ENCODE assay signal across 18 mouse cellular contexts in genomic region chr14:27778503-27778902, GRCm38 (mm10).
DNase-seq lines count a peak whose midpoint lies in the region; ATAC-seq and TF ChIP-seq lines count a peak whose summit lies in the region.
"Had no signal": no experiment of that assay in that cellular context is flagged by ENCODE, and none has a peak within 500 bp of the region (broad histone marks: within the 10 kb centered on the region; RNA-seq: fewer than 3 reads in every experiment).

No protein-coding gene starts in this region.

- ATAC-seq in hindbrain, postnatal 0 days, result peak; percentile 72
- no peak for ATAC-seq in hindbrain, embryonic 11.5 days (ENCODE audit: low FRiP score)
- ATAC-seq in kidney, embryonic 14.5 days (ENCODE audit: low FRiP score, low TSS enrichment), result no peak
- ATAC-seq: CD4-positive, CD25-positive, alpha-beta regulatory T cell, adult 4 months; lung, postnatal 0 days had no signal

- H3K4me1 ChIP-seq in hindbrain, postnatal 0 days (ENCODE audit: insufficient read depth, low read length), result no peaks in the 10 kb centered on the region
- H3K4me1 ChIP-seq in hindbrain, embryonic 11.5 days (replicated peaks; ENCODE audit: control insufficient read depth, insufficient read depth, low read length), result no peaks in the 10 kb centered on the region
- peaks cover 4% of the 10 kb centered on the region; the same call in 1 of the 2 replicates for H3K4me1 ChIP-seq in cerebellum, adult 2 months (ENCODE audit: control insufficient read depth, insufficient read depth, low read length)
- peaks cover 9% of the 10 kb centered on the region for H3K4me1 ChIP-seq in cortical plate, adult 2 months (ENCODE audit: control insufficient read depth, insufficient read depth, low read length)
- H3K4me1 ChIP-seq in kidney, adult 2 months (ENCODE audit: control insufficient read depth, insufficient read depth, low read length), result no peaks in the 10 kb centered on the region
- no peaks in the 10 kb centered on the region for H3K4me1 ChIP-seq in kidney, embryonic 14.5 days (ENCODE audit: control insufficient read depth, insufficient read depth, low read length)
- H3K4me1 ChIP-seq: embryonic facial prominence, embryonic 12.5 days; heart, embryonic 12.5 days; liver, embryonic 15.5 days; neural tube, embryonic 12.5 days had no signal

- H3K4me2 ChIP-seq in hindbrain, postnatal 0 days (ENCODE audit: low read depth, low read length), result no peak overlapping the region
- H3K4me2 ChIP-seq in hindbrain, embryonic 11.5 days (replicated peaks; ENCODE audit: low read depth, low read length), result no peak overlapping the region
- H3K4me2 ChIP-seq in kidney, embryonic 14.5 days (replicated peaks; ENCODE audit: low read depth, low read length), result no peak overlapping the region
- H3K4me2 ChIP-seq: embryonic facial prominence, embryonic 12.5 days; heart, embryonic 12.5 days; limb, embryonic 12.5 days; liver, embryonic 15.5 days; neural tube, embryonic 12.5 days had no signal

- H3K36me3 ChIP-seq in hindbrain, postnatal 0 days (ENCODE audit: insufficient read depth, low read length), result no peaks in the 10 kb centered on the region
- H3K36me3 ChIP-seq in hindbrain, embryonic 11.5 days (ENCODE audit: control insufficient read depth, insufficient read depth, low read length), result no peaks in the 10 kb centered on the region
- H3K36me3 ChIP-seq in kidney, adult 2 months (ENCODE audit: control insufficient read depth, insufficient read depth, low read length), result no peaks in the 10 kb centered on the region
- no peaks in the 10 kb centered on the region for H3K36me3 ChIP-seq in kidney, embryonic 14.5 days (ENCODE audit: control insufficient read depth, insufficient read depth, low read length)
- H3K36me3 ChIP-seq: embryonic facial prominence, embryonic 12.5 days; G1E; heart, embryonic 12.5 days; limb, embryonic 12.5 days; liver, embryonic 15.5 days; neural tube, embryonic 12.5 days had no signal

- no peak for TF ChIP-seq CTCF in hindbrain, postnatal 0 days (IDR thresholded peaks at IDR 0.05; ENCODE audit: low read depth)
- TF ChIP-seq CTCF in cerebellum, adult 2 months (IDR thresholded peaks at IDR 0.05; ENCODE audit: borderline replicate concordance, insufficient read depth, low read depth, low read length), result no peak
- no peak for TF ChIP-seq CTCF in cortical plate, adult 2 months (IDR thresholded peaks at IDR 0.05; ENCODE audit: extremely low read depth, insufficient read depth, low read length)
- no peak for TF ChIP-seq CTCF in kidney, adult 2 months (conservative IDR thresholded peaks at IDR 0.05; ENCODE audit: insufficient read depth, insufficient read length, low read depth, low read length)

- H3K27ac ChIP-seq in hindbrain, postnatal 0 days, result no peak overlapping the region
- no peak overlapping the region for H3K27ac ChIP-seq in hindbrain, embryonic 11.5 days (ENCODE audit: low read depth, low read length)
- H3K27ac ChIP-seq in cerebellum, adult 2 months (ENCODE audit: insufficient read depth, low read length), result no peak overlapping the region
- peak overlapping the region; percentile 54; the same call in 1 of the 2 replicates for H3K27ac ChIP-seq in cortical plate, adult 2 months (ENCODE audit: insufficient read depth, low read length)
- H3K27ac ChIP-seq in kidney, adult 2 months (ENCODE audit: insufficient read depth, low read depth, low read length), result no peak overlapping the region
- no peak overlapping the region for H3K27ac ChIP-seq in kidney, embryonic 14.5 days (ENCODE audit: low read depth, low read length)
- H3K27ac ChIP-seq: embryonic facial prominence, embryonic 12.5 days; limb, embryonic 12.5 days; liver, embryonic 15.5 days; neural tube, embryonic 12.5 days had no signal

- TF ChIP-seq POLR2A in cerebellum, adult 2 months (IDR thresholded peaks at IDR 0.05; ENCODE audit: borderline replicate concordance, insufficient read depth, low read length), result no peak
- TF ChIP-seq POLR2A in cortical plate, adult 2 months (IDR thresholded peaks at IDR 0.05; ENCODE audit: extremely low read depth, insufficient read depth, low read length), result no peak
- TF ChIP-seq POLR2A in kidney, adult 2 months (IDR thresholded peaks at IDR 0.05; ENCODE audit: low read depth, low read length), result no peak

- 58% methylated on average over 8 of the region's 8 CpGs for WGBS in hindbrain, postnatal 0 days
- WGBS in hindbrain, embryonic 11.5 days, result 75% methylated on average over 8 of the region's 8 CpGs
- WGBS in cerebellum, adult 2 months, result 22% methylated on average over 8 of the region's 8 CpGs
- WGBS in kidney, adult 2 months, result 82% methylated on average over 8 of the region's 8 CpGs
- 79% methylated on average over 8 of the region's 8 CpGs for WGBS in kidney, embryonic 14.5 days

- H3K9me3 ChIP-seq in hindbrain, postnatal 0 days (ENCODE audit: low read length), result no peaks in the 10 kb centered on the region
- no peaks in the 10 kb centered on the region for H3K9me3 ChIP-seq in hindbrain, embryonic 11.5 days (ENCODE audit: control insufficient read depth, low read length)
- no peaks in the 10 kb centered on the region for H3K9me3 ChIP-seq in kidney, embryonic 14.5 days (ENCODE audit: control insufficient read depth, low read length)
- H3K9me3 ChIP-seq: embryonic facial prominence, embryonic 12.5 days; heart, embryonic 12.5 days; limb, embryonic 12.5 days; liver, embryonic 15.5 days; neural tube, embryonic 12.5 days had no signal

- H3K9ac ChIP-seq in hindbrain, postnatal 0 days (replicated peaks; ENCODE audit: low read length), result no peak overlapping the region
- H3K9ac ChIP-seq in hindbrain, embryonic 11.5 days (ENCODE audit: low read depth, low read length), result no peak overlapping the region
- H3K9ac ChIP-seq in kidney, embryonic 14.5 days (ENCODE audit: low read depth, low read length), result no peak overlapping the region
- H3K9ac ChIP-seq: embryonic facial prominence, embryonic 12.5 days; heart, embryonic 12.5 days; limb, embryonic 12.5 days; liver, embryonic 15.5 days; neural tube, embryonic 12.5 days had no signal

- peak; percentile 45 for DNase-seq in hindbrain, postnatal 0 days (ENCODE audit: low spot score)
- no peak for DNase-seq in hindbrain, embryonic 11.5 days (ENCODE audit: low spot score)
- DNase-seq in cerebellum, adult 11 months, result peak; percentile 38
- DNase-seq in cerebellum, adult 2 months, result peak; percentile 43 to 77
- no peak for DNase-seq in kidney, adult 2 months
- DNase-seq: kidney, adult 9 months; layer of hippocampus, postnatal 36 days; spleen, adult 18-20 months had no signal

- no peak overlapping the region for H3K4me3 ChIP-seq in hindbrain, postnatal 0 days (ENCODE audit: low read length)
- no peak overlapping the region for H3K4me3 ChIP-seq in hindbrain, embryonic 11.5 days (ENCODE audit: low read depth, low read length)
- H3K4me3 ChIP-seq in cerebellum, adult 2 months (replicated peaks; ENCODE audit: insufficient read depth, low read depth, low read length), result no peak overlapping the region
- no peak overlapping the region for H3K4me3 ChIP-seq in cortical plate, adult 2 months (ENCODE audit: insufficient read depth, low read length)
- no peak overlapping the region for H3K4me3 ChIP-seq in kidney, adult 2 months (ENCODE audit: insufficient read depth, low read depth, low read length)
- no peak overlapping the region for H3K4me3 ChIP-seq in kidney, embryonic 14.5 days (ENCODE audit: low read length)
- H3K4me3 ChIP-seq: embryonic facial prominence, embryonic 12.5 days; heart, embryonic 12.5 days; limb, embryonic 12.5 days; liver, embryonic 15.5 days; neural tube, embryonic 12.5 days had no signal

- no peaks in the 10 kb centered on the region for H3K27me3 ChIP-seq in hindbrain, postnatal 0 days (ENCODE audit: insufficient read depth, low read length)
- H3K27me3 ChIP-seq in hindbrain, embryonic 11.5 days (ENCODE audit: control insufficient read depth, insufficient read depth, low read length), result no peaks in the 10 kb centered on the region
- H3K27me3 ChIP-seq in cerebellum, adult 2 months (ENCODE audit: control insufficient read depth, insufficient read depth, low read length), result no peaks in the 10 kb centered on the region
- H3K27me3 ChIP-seq in kidney, adult 2 months (replicated peaks; ENCODE audit: control insufficient read depth, insufficient read depth, low read length), result no peaks in the 10 kb centered on the region
- no peaks in the 10 kb centered on the region for H3K27me3 ChIP-seq in kidney, embryonic 14.5 days (ENCODE audit: control insufficient read depth, insufficient read depth, low read length)
- H3K27me3 ChIP-seq: embryonic facial prominence, embryonic 12.5 days; heart, embryonic 12.5 days; limb, embryonic 12.5 days; liver, embryonic 15.5 days; neural tube, embryonic 12.5 days had no signal

Comparison
In these comparisons a context has a peak if more than half of its experiments do, and no peak if none do; other contexts are left out.
1. DNase-seq: peak in hindbrain, postnatal 0 days (single experiment), cerebellum, adult 11 months (single experiment) and cerebellum, adult 2 months (2 of 2); none in hindbrain, embryonic 11.5 days (single experiment) and kidney, adult 2 months (single experiment).